Mouse (Mus musculus): ENCODE data around the gene Retnlg. TPM values are rescaled to one million over a fixed set of nuclear protein-coding genes. Genes with fewer than 3 reads are reported as not detected.
"Not testable (repeated sequence)": the region's sequence is repeated elsewhere in the genome, so short reads cannot be mapped to it uniquely, and the experiment has no call there.

Retnlg gene
- polyA plus RNA-seq (2015; fragmentation: Nextera tagmentation; extraction: Ambion mirVana), result 1.6 and 1.9 TPM in 2 replicates

DNA sequence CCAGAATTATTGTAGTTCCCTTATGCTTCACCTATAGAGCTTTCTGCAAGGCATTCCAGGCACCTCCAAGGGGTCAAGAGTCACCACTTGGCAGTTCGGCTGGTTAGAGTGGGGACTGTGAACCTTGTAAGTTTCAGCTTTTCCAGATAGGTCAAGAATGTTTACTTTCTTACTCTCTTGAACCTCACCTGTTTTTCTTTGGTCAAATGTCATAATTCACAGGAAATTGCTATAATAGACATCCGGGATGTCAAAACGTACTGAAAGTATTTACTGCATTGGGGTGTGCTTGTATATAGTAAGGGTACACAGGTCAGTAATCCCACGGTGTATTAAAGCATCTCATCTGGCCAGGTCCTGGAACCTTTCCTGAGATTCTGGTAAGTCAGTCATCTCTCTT is at the start of gene Retnlg:
Gene Retnlg (plus strand): TSS at position 301 of the 400 bp plus-strand sequence.
- H3K27ac ChIP-seq, result no peak within 1 kb of the TSS
- no peak within 1 kb of the TSS for H3K9ac ChIP-seq
- H3K4me1 ChIP-seq (replicated peaks), result no peaks in the 10 kb centered on the region
- no peak within 1 kb of the TSS for H3K4me2 ChIP-seq (replicated peaks)
- ATAC-seq, result no peak
- no peaks in the 10 kb centered on the region for H3K9me3 ChIP-seq
- H3K27me3 ChIP-seq (replicated peaks), result no peaks in the 10 kb centered on the region
- H3K36me3 ChIP-seq, result no peaks in the 10 kb centered on the region
- H3K4me3 ChIP-seq (replicated peaks), result no peak within 1 kb of the TSS
- WGBS, result 35% methylated on average over 4 of the region's 4 CpGs

GRCm38 (mm10) chr16:48826474-48826873 is 45.9 kb upstream of the Retnlg start:
- Histone ChIP-seq H3K4me2 (replicated peaks) (no peak overlapping the region), H3K4me3 (replicated peaks) (no peak overlapping the region), H3K27me3 (replicated peaks) (no peaks in the 10 kb centered on the region), H3K4me1 (replicated peaks) (no peaks in the 10 kb centered on the region), H3K27ac (no peak overlapping the region), H3K9me3 (no peaks in the 10 kb centered on the region), H3K9ac (no peak overlapping the region), H3K36me3 (no peaks in the 10 kb centered on the region)
- ATAC-seq, result peak; percentile 92
- WGBS, result 54% methylated on average over 3 of the region's 3 CpGs

GRCm38 (mm10) chr16:48827625-48828024 is 44.8 kb upstream of the Retnlg start:
- no peak overlapping the region for H3K27ac ChIP-seq
- no peak overlapping the region for H3K4me3 ChIP-seq (replicated peaks)
- H3K36me3 ChIP-seq, result no peaks in the 10 kb centered on the region
- H3K27me3 ChIP-seq (replicated peaks), result no peaks in the 10 kb centered on the region
- no peak for ATAC-seq
- H3K9ac ChIP-seq, result no peak overlapping the region
- H3K4me1 ChIP-seq (replicated peaks), result no peaks in the 10 kb centered on the region
- WGBS, result 63% methylated on average over 1 of the region's 1 CpGs
- no peaks in the 10 kb centered on the region for H3K9me3 ChIP-seq
- no peak overlapping the region for H3K4me2 ChIP-seq (replicated peaks)

DNA sequence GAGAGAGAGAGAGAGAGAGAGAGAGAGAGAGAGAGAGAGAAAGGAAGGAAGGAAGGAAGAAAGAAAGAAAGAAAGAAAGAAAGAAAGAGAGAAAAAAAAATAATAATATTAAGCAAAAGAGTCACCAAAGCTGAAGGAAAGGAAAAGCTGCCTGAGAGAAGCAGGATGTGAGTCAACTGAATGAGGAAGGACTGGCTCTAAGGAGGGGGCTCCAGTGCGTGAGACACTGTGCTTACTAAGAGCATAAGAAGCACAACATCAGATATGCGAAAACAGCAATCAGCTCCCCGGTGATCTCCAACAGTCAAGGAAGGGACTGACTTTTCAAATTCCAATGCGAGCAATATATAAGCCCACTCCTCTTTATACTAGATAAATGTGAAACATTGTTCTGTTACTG is 43.4 kb upstream of the Retnlg start:
- no peaks in the 10 kb centered on the region for H3K4me1 ChIP-seq (replicated peaks)
- 82% methylated on average over 4 of the region's 4 CpGs for whole genome bisulfite sequencing
- ATAC-seq, result no peak
- no peak overlapping the region for H3K27ac ChIP-seq
- no peak overlapping the region for H3K4me3 ChIP-seq (replicated peaks)
- no peaks in the 10 kb centered on the region for H3K9me3 ChIP-seq
- H3K4me2 ChIP-seq (replicated peaks), result no peak overlapping the region
- no peaks in the 10 kb centered on the region for H3K27me3 ChIP-seq (replicated peaks)
- no peak overlapping the region for H3K9ac ChIP-seq
- H3K36me3 ChIP-seq, result no peaks in the 10 kb centered on the region

GRCm38 (mm10) chr16:48832055-48832454 is 40.4 kb upstream of the Retnlg start:
- Histone ChIP-seq H3K4me3 (replicated peaks) (no peak overlapping the region), H3K9me3 (no peaks in the 10 kb centered on the region), H3K4me1 (replicated peaks) (no peaks in the 10 kb centered on the region), H3K4me2 (replicated peaks) (no peak overlapping the region), H3K27ac (no peak overlapping the region), H3K9ac (no peak overlapping the region), H3K27me3 (replicated peaks) (no peaks in the 10 kb centered on the region), H3K36me3 (no peaks in the 10 kb centered on the region)
- 64% methylated on average over 8 of the region's 8 CpGs for WGBS
- no peak for ATAC-seq

DNA sequence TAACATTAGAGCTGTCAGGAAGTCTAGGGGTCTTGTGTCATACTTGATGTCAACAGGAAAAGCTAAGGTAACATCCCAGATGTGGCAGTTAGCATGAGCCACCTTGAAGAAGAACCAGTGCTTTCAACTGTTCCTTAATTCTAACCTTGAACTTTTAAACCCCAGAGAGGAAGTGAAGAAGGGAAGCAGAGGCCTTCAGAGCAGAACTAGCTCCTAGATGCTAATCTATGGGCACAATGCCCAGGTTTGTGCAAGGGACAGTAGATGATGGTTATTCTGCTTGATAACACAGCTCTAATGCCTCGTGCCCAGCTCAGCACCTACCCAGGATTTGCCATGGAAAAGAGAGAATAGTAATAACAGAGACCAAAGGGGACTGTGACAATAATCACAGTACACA is 38.8 kb upstream of the Retnlg start:
- not testable (repeated sequence) for H3K4me3 ChIP-seq (replicated peaks); H3K4me2 ChIP-seq (replicated peaks); H3K36me3 ChIP-seq; ATAC-seq; H3K4me1 ChIP-seq (replicated peaks); H3K27ac ChIP-seq; H3K27me3 ChIP-seq (replicated peaks); H3K9ac ChIP-seq; H3K9me3 ChIP-seq
- WGBS, result 72% methylated on average over 1 of the region's 1 CpGs

DNA sequence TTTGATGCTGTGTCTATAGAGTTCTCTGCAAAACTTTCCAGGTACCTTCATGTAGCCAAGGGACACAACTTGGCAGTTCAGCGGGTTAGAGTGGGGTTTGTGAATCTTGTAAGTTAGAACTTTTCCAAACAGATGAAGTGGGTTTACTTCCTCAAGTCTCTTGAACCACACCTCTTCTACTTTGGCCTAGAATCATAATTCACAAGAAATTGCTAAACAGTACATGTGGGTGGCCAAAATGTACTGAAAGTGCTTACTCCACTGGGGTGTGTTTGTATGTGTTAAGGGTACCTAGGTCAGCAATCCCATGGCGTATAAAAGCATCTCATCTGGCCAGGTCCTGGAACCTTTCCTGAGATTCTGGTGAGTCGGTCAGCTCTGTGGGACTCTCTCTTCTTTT is 30.2 kb upstream of the Retnlg start, which contains the start of gene Retnla:
Gene Retnla (plus strand): TSS at position 286 of the 400 bp plus-strand sequence.
- WGBS, result 64% methylated on average over 3 of the region's 3 CpGs
- no peak for ATAC-seq

DNA sequence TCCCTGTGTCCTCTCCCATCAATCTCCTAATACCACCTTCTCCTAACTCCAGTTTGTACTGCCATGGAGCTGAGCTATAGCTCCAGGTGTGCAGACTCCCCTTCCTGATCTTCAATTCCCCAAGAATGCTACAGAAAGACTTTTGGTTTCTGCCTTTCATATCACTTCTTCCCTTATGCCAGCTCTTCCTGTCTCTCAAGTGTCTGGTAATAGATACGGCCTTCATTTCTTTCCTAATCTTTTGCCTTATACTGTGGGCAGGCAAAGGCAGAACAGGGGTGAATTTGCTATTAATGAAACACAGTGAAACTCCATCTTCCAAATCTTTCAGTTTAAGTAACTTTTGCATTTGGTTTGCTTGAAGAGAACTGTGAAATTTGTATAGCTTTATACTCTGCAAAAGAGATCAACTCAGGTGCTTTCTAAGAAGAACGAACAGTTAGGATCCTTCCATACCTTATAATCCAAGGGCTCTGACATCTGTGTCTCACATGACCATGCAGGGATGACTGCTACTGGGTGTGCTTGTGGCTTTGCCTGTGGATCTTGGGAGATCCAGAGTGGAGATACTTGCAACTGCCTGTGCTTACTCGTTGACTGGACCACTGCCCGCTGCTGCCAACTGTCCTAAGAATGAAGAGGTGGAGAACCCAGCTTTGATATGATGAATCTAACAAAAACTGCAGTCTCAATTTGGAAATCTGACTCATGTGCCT is 28.6 kb upstream of the Retnlg start:
- H3K9ac ChIP-seq, result no peak overlapping the region
- H3K27ac ChIP-seq, result no peak overlapping the region
- whole genome bisulfite sequencing, result 87% methylated on average over 4 of the region's 4 CpGs
- no peak overlapping the region for H3K4me3 ChIP-seq (replicated peaks)
- H3K9me3 ChIP-seq, result no peaks in the 10 kb centered on the region
- H3K4me2 ChIP-seq (replicated peaks), result no peak overlapping the region
- H3K4me1 ChIP-seq (replicated peaks), result no peaks in the 10 kb centered on the region
- H3K27me3 ChIP-seq (replicated peaks), result no peaks in the 10 kb centered on the region
- no peak for ATAC-seq
- no peaks in the 10 kb centered on the region for H3K36me3 ChIP-seq

More for the DNA sequence above, 30.2 kb upstream of the Retnlg start, which contains the start of gene Retnla:
- H3K4me2 ChIP-seq (replicated peaks), result no peak within 1 kb of the TSS
- no peak within 1 kb of the TSS for H3K27ac ChIP-seq
- no peaks in the 10 kb centered on the region for H3K36me3 ChIP-seq
- no peaks in the 10 kb centered on the region for H3K27me3 ChIP-seq (replicated peaks)
- H3K4me1 ChIP-seq (replicated peaks), result no peaks in the 10 kb centered on the region
- no peaks in the 10 kb centered on the region for H3K9me3 ChIP-seq
- no peak within 1 kb of the TSS for H3K9ac ChIP-seq
- no peak within 1 kb of the TSS for H3K4me3 ChIP-seq (replicated peaks)

DNA sequence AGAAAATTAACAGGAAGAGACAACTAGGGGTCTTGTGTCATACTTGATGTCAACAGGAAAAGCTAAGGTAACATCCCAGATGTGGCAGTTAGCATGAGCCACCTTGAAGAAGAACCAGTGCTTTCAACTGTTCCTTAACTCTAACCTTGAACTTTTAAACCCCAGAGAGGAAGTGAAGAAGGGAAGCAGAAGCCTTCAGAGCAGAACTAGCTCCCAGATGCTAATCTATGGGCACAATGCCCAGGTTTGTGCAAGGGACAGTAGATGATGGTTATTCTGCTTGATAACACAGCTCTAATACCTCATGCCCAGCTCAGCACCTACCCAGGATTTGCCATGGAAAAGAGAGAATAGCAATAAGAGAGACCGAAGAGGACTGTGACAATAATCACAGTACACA is 7.4 kb upstream of the Retnlg start:
- not testable (repeated sequence) for H3K4me1 ChIP-seq (replicated peaks); H3K27me3 ChIP-seq (replicated peaks); H3K27ac ChIP-seq; H3K4me3 ChIP-seq (replicated peaks); H3K9me3 ChIP-seq; H3K9ac ChIP-seq; ATAC-seq; H3K4me2 ChIP-seq (replicated peaks); H3K36me3 ChIP-seq
- 94% methylated on average over 1 of the region's 1 CpGs for WGBS

- H3K27ac ChIP-seq, result no peak overlapping the region
- no peaks in the 10 kb centered on the region for H3K27me3 ChIP-seq (replicated peaks)
- no peak overlapping the region for H3K4me2 ChIP-seq (replicated peaks)
- no peak overlapping the region for H3K4me3 ChIP-seq (replicated peaks)
- no peaks in the 10 kb centered on the region for H3K36me3 ChIP-seq
- H3K4me1 ChIP-seq (replicated peaks), result no peaks in the 10 kb centered on the region
- no peaks in the 10 kb centered on the region for H3K9me3 ChIP-seq
- no peak overlapping the region for H3K9ac ChIP-seq
- ATAC-seq, result no peak
- 65% methylated on average over 2 of the region's 2 CpGs for WGBS
Observed at GRCm38 (mm10) chr16:48867690-48868089, 4.7 kb upstream of the Retnlg start.

- ATAC-seq, result no peak
- no peak overlapping the region for H3K27ac ChIP-seq
- H3K4me2 ChIP-seq (replicated peaks), result no peak overlapping the region
- no peaks in the 10 kb centered on the region for H3K27me3 ChIP-seq (replicated peaks)
- H3K36me3 ChIP-seq, result no peaks in the 10 kb centered on the region
- no peak overlapping the region for H3K9ac ChIP-seq
- no peaks in the 10 kb centered on the region for H3K9me3 ChIP-seq
- no peak overlapping the region for H3K4me3 ChIP-seq (replicated peaks)
- no peaks in the 10 kb centered on the region for H3K4me1 ChIP-seq (replicated peaks)
- WGBS, result 45% methylated on average over 1 of the region's 1 CpGs
Observed at GRCm38 (mm10) chr16:48868663-48869062, 3.8 kb upstream of the Retnlg start.

GRCm38 (mm10) chr16:48869671-48870070 is 2.8 kb upstream of the Retnlg start:
- Histone ChIP-seq H3K4me3 (replicated peaks) (no peak overlapping the region), H3K4me2 (replicated peaks) (no peak overlapping the region), H3K27me3 (replicated peaks) (no peaks in the 10 kb centered on the region), H3K27ac (no peak overlapping the region), H3K4me1 (replicated peaks) (no peaks in the 10 kb centered on the region), H3K36me3 (no peaks in the 10 kb centered on the region), H3K9me3 (no peaks in the 10 kb centered on the region), H3K9ac (no peak overlapping the region)
- 86% methylated on average over 3 of the region's 3 CpGs for WGBS
- no peak for ATAC-seq

DNA sequence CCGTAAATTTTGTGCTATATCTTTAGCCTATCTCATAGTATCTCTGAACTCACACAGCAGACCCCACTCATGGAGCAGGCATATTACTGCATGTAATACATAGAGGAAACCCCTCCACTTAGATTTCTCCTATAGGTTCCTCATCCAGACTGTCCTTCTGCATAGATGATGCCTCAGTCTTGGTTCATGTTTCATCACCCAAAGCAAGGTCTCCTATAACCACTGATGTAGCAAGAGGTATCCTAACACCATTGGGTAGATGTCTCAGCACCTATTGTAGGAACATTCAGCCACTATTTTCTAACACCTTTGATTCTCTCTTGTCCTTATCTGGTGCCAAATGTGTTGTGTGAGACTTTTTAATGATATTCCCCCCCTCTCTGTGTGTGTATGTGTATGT is 667 bp upstream of the Retnlg start:
- no peak for ATAC-seq
- H3K9me3 ChIP-seq, result no peaks in the 10 kb centered on the region
- no peaks in the 10 kb centered on the region for H3K27me3 ChIP-seq (replicated peaks)
- no peak overlapping the region for H3K4me3 ChIP-seq (replicated peaks)
- no peak overlapping the region for H3K4me2 ChIP-seq (replicated peaks)
- no peak overlapping the region for H3K27ac ChIP-seq
- H3K36me3 ChIP-seq, result no peaks in the 10 kb centered on the region
- no peaks in the 10 kb centered on the region for H3K4me1 ChIP-seq (replicated peaks)
- 91% methylated on average over 1 of the region's 1 CpGs for WGBS
- H3K9ac ChIP-seq, result no peak overlapping the region

All from intestine, embryonic 15.5 days (tissue).